Mouse (Mus musculus): ENCODE measurements around the gene Plaur. TPM values are rescaled to one million over a fixed set of nuclear protein-coding genes. Genes with fewer than 3 reads are reported as not detected.

The Plaur gene
- 0.59 and 0.95 TPM in 2 replicates for polyA plus RNA-seq (2016; fragmentation: Nextera tagmentation; extraction: Ambion mirVana)

DNA sequence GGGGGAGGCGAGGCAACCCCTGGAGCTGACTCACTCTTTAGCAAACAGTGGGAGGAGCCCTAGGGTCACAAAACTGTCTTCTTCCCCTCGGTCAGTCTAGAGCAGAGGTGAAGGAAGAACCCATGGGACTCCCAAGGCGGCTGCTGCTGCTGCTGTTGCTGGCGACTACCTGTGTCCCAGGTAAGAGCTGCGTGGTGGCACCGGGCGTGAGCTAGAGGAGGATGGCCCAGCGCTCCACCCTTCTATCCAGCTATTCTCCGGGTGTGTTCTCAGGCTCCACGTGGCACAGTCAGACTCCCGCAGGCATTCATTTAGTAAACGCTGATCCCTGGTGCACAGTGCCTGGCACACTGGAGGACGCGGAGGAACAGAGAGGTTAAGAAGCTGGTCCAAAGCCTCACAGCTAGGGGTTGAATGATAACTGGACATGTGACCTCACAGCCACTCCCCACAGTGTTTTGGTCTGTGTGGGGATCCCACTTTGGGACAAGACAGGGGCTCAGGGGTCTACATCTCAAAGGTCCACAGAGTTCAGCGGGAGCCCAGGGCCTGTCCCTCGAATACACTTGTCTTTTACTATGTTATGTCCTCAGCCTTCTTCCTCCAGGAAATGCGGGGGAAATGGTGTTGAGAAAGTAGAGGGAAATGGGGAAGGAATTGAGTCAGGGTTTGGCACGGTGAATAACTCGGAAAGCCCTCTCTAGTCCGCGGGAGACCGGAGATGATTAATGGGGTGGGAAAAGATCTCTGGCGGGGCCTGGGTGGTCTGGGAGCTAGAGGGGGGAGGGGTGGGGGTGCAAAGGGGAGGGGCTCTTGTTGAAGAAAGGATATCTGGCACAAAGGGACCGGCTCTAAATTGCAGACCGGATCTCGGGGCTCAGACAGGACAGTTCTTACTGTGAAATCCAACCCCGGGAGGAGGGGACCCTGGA lies at the start of gene Plaur:
TSS of gene Plaur (plus strand) at position 97 of the 932 bp plus-strand sequence.
- H3K4me3 ChIP-seq, result 0 out of 2 replicates have a peak within 1 kb of the TSS, but pooled peaks have one; percentile 2
- peak; percentile 68 for ATAC-seq (ENCODE audit: low FRiP score)
- 7% methylated on average over 27 of the region's 27 CpGs for WGBS
- H3K4me2 ChIP-seq (replicated peaks), result peak within 1 kb of the TSS; percentile 21
- H3K4me1 ChIP-seq, result peaks cover 11% of the 10 kb centered on the region
- H3K27me3 ChIP-seq, result peaks cover 4% of the 10 kb centered on the region; the same call in 1 of the 2 replicates
- no peaks in the 10 kb centered on the region for H3K36me3 ChIP-seq
- H3K27ac ChIP-seq, result no peak within 1 kb of the TSS
- no peaks in the 10 kb centered on the region; the same call in 1 of the 2 replicates for H3K9me3 ChIP-seq (replicated peaks)
- H3K9ac ChIP-seq, result no peak within 1 kb of the TSS

DNA sequence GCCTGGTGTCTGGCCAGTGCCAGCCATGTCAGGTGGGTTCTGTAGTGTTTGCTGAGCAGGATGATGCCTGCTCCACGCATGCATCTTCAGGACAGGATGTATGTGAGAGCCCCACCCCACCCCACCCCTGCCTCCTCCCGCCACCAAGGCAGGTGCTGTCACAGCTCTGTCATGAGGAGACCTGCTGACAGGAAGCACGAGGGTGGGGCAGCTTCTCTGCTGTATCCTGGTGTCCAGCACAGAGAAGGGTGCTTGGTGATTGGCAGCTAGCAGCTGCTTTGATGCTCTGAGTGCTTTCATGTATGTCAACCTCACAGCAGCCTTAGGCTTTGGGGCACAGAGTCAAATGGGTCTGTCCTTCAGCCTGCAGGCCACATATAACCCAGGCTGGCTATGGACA lies 48.7 kb upstream of the Plaur start:
- Histone ChIP-seq H3K9me3 (replicated peaks) (no peaks in the 10 kb centered on the region), H3K27me3 (no peaks in the 10 kb centered on the region), H3K9ac (no peak overlapping the region), H3K4me2 (replicated peaks) (no peak overlapping the region), H3K27ac (no peak overlapping the region), H3K36me3 (peaks cover 17% of the 10 kb centered on the region), H3K4me3 (no peak overlapping the region), H3K4me1 (peaks cover 5% of the 10 kb centered on the region; the same call in 1 of the 2 replicates)
- ATAC-seq (ENCODE audit: low FRiP score), result no peak
- WGBS, result 88% methylated on average over 3 of the region's 3 CpGs

GRCm38 (mm10) chr7:24415261-24415660 lies 47.0 kb upstream of the Plaur start:
- no peak overlapping the region for H3K4me3 ChIP-seq
- H3K9ac ChIP-seq, result no peak overlapping the region
- H3K9me3 ChIP-seq (replicated peaks), result no peaks in the 10 kb centered on the region
- H3K4me1 ChIP-seq, result peaks cover 16% of the 10 kb centered on the region
- ATAC-seq (ENCODE audit: low FRiP score), result no peak
- H3K4me2 ChIP-seq (replicated peaks), result no peak overlapping the region
- H3K27ac ChIP-seq, result no peak overlapping the region
- no peaks in the 10 kb centered on the region for H3K27me3 ChIP-seq
- WGBS, result 91% methylated on average over 7 of the region's 7 CpGs
- peaks cover 8% of the 10 kb centered on the region for H3K36me3 ChIP-seq

DNA sequence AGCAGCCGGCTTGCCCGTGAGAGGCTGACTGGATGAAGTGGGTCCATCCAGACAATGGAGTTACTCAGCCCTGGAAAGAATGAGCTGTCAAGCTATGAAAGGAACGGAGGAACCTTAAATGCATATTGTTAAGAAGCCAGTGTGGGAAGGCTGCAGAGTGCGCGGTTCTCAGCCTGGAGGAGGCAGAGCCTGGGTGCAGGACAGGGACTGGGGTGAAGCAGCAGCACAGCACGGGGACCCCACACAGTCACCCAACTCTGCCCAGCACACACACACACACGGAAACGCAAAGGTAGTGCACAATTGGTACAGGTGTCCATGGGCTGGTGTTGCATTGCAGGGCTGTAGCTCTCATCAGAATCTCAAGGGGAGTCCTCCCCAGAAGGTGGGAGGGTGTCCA lies 42.7 kb upstream of the Plaur start:
- H3K9me3 ChIP-seq (replicated peaks), result no peaks in the 10 kb centered on the region
- H3K36me3 ChIP-seq, result peaks cover 24% of the 10 kb centered on the region; the same call in 1 of the 2 replicates
- no peaks in the 10 kb centered on the region for H3K27me3 ChIP-seq
- peak; percentile 32; the same call in 1 of the 2 replicates for ATAC-seq (ENCODE audit: low FRiP score)
- no peak overlapping the region for H3K4me2 ChIP-seq (replicated peaks)
- H3K4me1 ChIP-seq, result peaks cover 35% of the 10 kb centered on the region
- 30% methylated on average over 8 of the region's 8 CpGs for WGBS
- H3K4me3 ChIP-seq, result no peak overlapping the region
- H3K27ac ChIP-seq, result no peak overlapping the region
- H3K9ac ChIP-seq, result 0 out of 2 replicates have a peak overlapping the region, but pooled peaks have one; percentile 13

DNA sequence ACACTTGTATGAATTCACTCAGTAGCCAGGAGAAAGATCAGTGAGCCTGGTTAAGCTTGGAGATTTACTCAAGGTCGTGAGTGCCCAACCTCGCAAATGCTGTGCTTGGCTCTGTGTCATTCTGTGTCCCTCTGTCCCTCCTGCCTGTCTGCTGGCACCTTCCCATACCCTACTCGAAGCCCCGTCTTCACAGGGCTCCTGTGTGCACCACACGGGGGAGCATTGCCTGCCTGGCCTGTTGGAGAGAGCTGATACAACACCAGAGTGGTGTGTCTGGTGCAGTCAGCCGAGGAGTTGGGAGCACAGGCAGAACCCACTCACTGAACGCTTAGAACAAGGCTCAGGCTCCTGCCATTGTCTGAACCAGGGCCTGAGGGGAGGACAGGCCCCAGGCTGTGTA lies 40.6 kb upstream of the Plaur start:
- Histone ChIP-seq H3K36me3 (peaks cover 22% of the 10 kb centered on the region; the same call in 1 of the 2 replicates), H3K9ac (no peak overlapping the region), H3K4me3 (no peak overlapping the region), H3K9me3 (replicated peaks) (no peaks in the 10 kb centered on the region), H3K4me1 (peaks cover 35% of the 10 kb centered on the region), H3K4me2 (replicated peaks) (no peak overlapping the region), H3K27ac (no peak overlapping the region), H3K27me3 (no peaks in the 10 kb centered on the region)
- 58% methylated on average over 7 of the region's 7 CpGs for WGBS
- no peak for ATAC-seq (ENCODE audit: low FRiP score)

DNA sequence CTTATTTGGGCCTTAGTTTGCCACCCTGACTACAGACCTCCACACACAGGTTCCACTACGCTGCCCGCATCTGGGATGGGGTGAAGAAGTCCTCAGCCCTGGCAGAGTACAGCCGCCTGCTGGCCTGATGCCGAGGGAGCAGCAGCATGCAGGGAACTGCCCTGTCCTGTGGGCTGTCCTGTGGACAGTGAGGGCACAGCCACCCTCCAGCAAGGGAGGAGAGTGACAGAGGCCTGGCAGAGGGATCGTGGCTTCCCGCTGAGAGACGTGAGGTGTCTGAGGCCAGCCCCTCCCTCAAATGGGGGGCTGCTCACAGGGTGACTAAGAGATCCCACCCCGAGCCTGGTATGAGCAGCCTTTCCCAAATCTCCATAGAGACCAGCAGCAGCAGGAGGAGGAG lies 40.0 kb upstream of the Plaur start:
- peak; percentile 52; the same call in 1 of the 2 replicates for ATAC-seq (ENCODE audit: low FRiP score)
- H3K27ac ChIP-seq, result peak overlapping the region; percentile 30; the same call in 1 of the 2 replicates
- WGBS, result 63% methylated on average over 8 of the region's 8 CpGs
- H3K4me1 ChIP-seq, result peaks cover 33% of the 10 kb centered on the region
- H3K36me3 ChIP-seq, result 0 out of 2 replicates have a peak, but pooled peaks cover 16% of the 10 kb centered on the region
- H3K9me3 ChIP-seq (replicated peaks), result no peaks in the 10 kb centered on the region
- no peak overlapping the region for H3K4me3 ChIP-seq
- no peak overlapping the region for H3K4me2 ChIP-seq (replicated peaks)
- H3K27me3 ChIP-seq, result no peaks in the 10 kb centered on the region
- no peak overlapping the region for H3K9ac ChIP-seq

DNA sequence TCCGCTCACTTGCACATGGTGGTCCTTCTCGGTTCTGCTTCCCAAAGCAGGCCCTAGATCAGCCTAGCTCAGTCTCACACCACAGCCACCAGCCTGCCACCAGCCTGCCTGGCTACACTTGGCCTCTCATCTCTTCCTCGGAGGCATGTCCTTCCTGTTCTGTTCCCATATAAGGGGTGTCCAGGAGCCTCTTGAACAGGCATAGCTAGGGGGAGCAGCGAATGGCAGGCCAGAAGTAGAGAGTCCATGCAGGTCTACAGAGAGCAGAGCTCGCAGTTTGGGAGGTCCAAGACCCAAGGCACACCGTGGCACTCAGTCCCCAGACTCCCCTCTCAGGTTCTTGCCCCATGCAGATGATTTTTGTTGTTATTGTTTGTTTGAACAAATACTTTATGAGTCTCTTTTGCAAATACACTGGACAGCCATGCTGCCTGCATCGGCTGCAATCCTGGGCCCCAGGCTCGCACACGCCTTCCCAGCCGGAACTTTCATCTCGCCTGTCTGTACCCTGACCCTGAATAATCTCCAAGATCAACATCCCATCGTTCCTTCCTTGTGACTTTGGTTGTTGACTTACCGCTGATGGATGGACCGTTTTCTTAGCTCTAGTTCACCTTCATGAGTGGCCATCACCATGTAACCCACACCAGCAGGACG lies 39.0 kb upstream of the Plaur start:
- 91% methylated on average over 15 of the region's 15 CpGs for WGBS
- peaks cover 30% of the 10 kb centered on the region for H3K4me1 ChIP-seq
- ATAC-seq (ENCODE audit: low FRiP score), result no peak

DNA sequence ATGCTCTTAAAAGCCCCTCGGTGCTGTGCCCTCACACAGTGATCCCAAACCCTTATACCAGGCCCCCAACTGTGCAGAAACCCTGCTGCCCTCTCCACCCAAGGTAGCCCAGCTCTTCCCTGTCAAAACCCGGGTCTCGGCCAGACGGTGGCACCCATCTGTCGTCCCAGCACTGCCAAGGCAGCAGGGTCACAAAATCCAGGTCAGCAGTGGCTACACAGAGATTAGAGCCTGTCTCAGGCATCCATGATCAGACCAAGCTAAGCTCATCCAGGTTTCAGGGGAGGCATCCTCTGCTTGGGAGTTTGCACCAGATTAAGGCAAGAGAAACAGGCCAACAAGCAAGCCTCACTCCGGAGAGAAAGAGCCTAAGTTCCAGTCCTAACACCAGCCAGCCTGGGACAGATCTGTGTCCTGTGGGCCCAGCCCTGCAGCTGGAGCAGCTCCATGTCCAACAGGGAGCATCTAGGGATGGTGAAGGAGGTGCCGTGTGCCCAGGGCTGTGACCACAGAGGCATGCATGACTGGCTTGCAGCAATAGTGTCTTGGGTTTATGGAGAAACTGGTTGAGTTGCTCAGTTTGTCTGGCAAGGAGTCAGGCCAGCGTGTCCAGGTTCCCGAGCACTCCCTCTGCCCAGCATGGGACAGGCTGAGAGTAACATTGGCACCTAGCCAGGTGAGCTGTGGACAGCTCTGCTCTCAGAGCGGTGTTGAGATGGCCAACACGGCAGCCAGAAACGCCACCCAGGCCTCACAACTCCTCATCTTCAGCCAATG lies 38.1 kb upstream of the Plaur start:
- no peaks in the 10 kb centered on the region for H3K9me3 ChIP-seq (replicated peaks)
- H3K4me2 ChIP-seq (replicated peaks), result no peak overlapping the region

More for the DNA sequence above, 39.0 kb upstream of the Plaur start:
- 0 out of 2 replicates have a peak, but pooled peaks cover 16% of the 10 kb centered on the region for H3K36me3 ChIP-seq
- H3K4me2 ChIP-seq (replicated peaks), result no peak overlapping the region
- H3K9me3 ChIP-seq (replicated peaks), result no peaks in the 10 kb centered on the region
- H3K9ac ChIP-seq, result no peak overlapping the region
- H3K4me3 ChIP-seq, result no peak overlapping the region
- H3K27me3 ChIP-seq, result no peaks in the 10 kb centered on the region
- no peak overlapping the region for H3K27ac ChIP-seq

DNA sequence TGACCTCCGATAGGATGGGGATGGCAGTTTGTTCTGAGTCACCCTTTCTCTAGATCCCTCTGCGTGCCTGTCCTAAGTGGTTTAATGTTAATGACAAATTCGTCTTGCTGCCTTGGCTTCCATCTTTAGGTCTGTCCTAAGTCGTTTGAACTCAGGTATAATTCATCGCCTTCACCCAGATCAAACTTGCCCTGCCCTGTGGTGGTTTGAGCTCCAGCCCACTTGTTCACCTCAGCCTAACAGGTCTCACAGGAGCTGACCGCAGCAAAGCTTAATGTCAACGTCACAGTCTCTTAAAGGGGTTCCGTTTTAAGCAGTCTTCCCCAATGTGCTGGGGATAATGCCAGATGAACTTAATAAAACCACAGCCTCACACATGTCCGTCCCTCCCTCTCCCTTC lies 36.4 kb upstream of the Plaur start:
- Histone ChIP-seq H3K9me3 (replicated peaks) (no peaks in the 10 kb centered on the region), H3K36me3 (0 out of 2 replicates have a peak, but pooled peaks cover 13% of the 10 kb centered on the region), H3K4me3 (no peak overlapping the region), H3K27me3 (no peaks in the 10 kb centered on the region), H3K27ac (no peak overlapping the region), H3K9ac (no peak overlapping the region), H3K4me1 (peaks cover 16% of the 10 kb centered on the region), H3K4me2 (replicated peaks) (no peak overlapping the region)
- 83% methylated on average over 9 of the region's 9 CpGs for WGBS
- no peak for ATAC-seq (ENCODE audit: low FRiP score)

More for the DNA sequence above, 38.1 kb upstream of the Plaur start:
- Histone ChIP-seq H3K27me3 (no peaks in the 10 kb centered on the region), H3K36me3 (0 out of 2 replicates have a peak, but pooled peaks cover 16% of the 10 kb centered on the region), H3K4me1 (peaks cover 27% of the 10 kb centered on the region), H3K27ac (no peak overlapping the region), H3K9ac (no peak overlapping the region), H3K4me3 (no peak overlapping the region)
- no peak for ATAC-seq (ENCODE audit: low FRiP score)
- WGBS, result 86% methylated on average over 12 of the region's 12 CpGs

GRCm38 (mm10) chr7:24427168-24427567 lies 35.1 kb upstream of the Plaur start:
- Histone ChIP-seq H3K4me1 (peaks cover 11% of the 10 kb centered on the region), H3K36me3 (0 out of 2 replicates have a peak, but pooled peaks cover 13% of the 10 kb centered on the region), H3K9ac (no peak overlapping the region), H3K27me3 (no peaks in the 10 kb centered on the region), H3K4me3 (no peak overlapping the region), H3K4me2 (replicated peaks) (no peak overlapping the region), H3K9me3 (replicated peaks) (no peaks in the 10 kb centered on the region), H3K27ac (no peak overlapping the region)
- over 99% methylated on average over 8 of the region's 8 CpGs for WGBS
- no peak for ATAC-seq (ENCODE audit: low FRiP score)

DNA sequence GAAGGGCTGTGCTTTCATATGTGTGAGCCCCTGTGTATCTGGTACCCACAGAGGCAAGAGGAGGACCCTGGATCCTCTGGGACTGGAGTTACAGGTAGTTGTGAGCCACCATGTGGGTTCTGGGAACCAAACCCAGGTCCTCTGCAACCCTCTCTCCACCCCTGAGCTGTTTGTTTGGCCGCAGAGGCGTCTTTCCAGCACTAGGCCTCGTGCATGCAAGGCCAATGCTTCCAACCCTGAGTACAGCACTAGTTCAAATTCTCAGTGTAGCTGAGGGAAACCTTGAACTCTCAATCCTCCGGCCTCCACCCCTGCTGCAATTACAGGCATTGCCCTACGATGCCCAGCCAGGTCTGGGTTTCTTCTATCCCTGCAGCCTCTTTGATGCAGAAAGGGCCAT lies 33.6 kb upstream of the Plaur start:
- WGBS, result 87% methylated on average over 5 of the region's 5 CpGs
- Histone ChIP-seq H3K4me3 (no peak overlapping the region), H3K9ac (no peak overlapping the region), H3K4me1 (no peaks in the 10 kb centered on the region), H3K27me3 (peaks cover 9% of the 10 kb centered on the region), H3K4me2 (replicated peaks) (no peak overlapping the region), H3K9me3 (replicated peaks) (0 out of 2 replicates have a peak, but pooled peaks cover 5% of the 10 kb centered on the region), H3K36me3 (0 out of 2 replicates have a peak, but pooled peaks cover 2% of the 10 kb centered on the region), H3K27ac (no peak overlapping the region)
- no peak for ATAC-seq (ENCODE audit: low FRiP score)

Data from hindbrain, embryonic 12.5 days (tissue).